Mouse (Mus musculus): ENCODE measurements around the gene Olfr1418. TPM values are rescaled to one million over a fixed set of nuclear protein-coding genes. Genes with fewer than 3 reads are reported as not detected.

Olfr1418 gene
- polyA plus RNA-seq, 1 experiment, result not detected

GRCm38 (mm10) chr19:11817586-11817985 lies 43.3 kb downstream of the Olfr1418 start:
- TF ChIP-seq MAX (IDR thresholded peaks at IDR 0.05; ENCODE audit: low read depth) (no peak), POLR2AphosphoS2 (IDR thresholded peaks at IDR 0.05; ENCODE audit: insufficient read length, low read depth) (no peak), TCF12 (IDR thresholded peaks at IDR 0.05; ENCODE audit: insufficient read depth, poor library complexity, severe bottlenecking) (no peak), SRF (IDR thresholded peaks at IDR 0.05; ENCODE audit: control insufficient read depth, insufficient read length, low read depth) (no peak), E2F4 (IDR thresholded peaks at IDR 0.05; ENCODE audit: insufficient read depth) (no peak), POLR2A (IDR thresholded peaks at IDR 0.05; ENCODE audit: insufficient read length, low read depth) (no peak), USF1 (IDR thresholded peaks at IDR 0.05; ENCODE audit: low read depth) (no peak), MYOD1 (IDR thresholded peaks at IDR 0.05; ENCODE audit: control insufficient read depth in 1 of 3, insufficient read length in 2 of 3, low read depth in 2 of 3) (no peak), TCF3 (IDR thresholded peaks at IDR 0.05; ENCODE audit: insufficient read length, low read depth) (no peak), CEBPB (IDR thresholded peaks at IDR 0.05; ENCODE audit: insufficient read depth, poor library complexity, severe bottlenecking) (no peak)
- peak overlapping the region; percentile 73 for H3K4me2 ChIP-seq (ENCODE audit: low read depth)
- no peaks in the 10 kb centered on the region for H3K27me3 ChIP-seq (ENCODE audit: control insufficient read depth, insufficient read depth, insufficient read length)
- no peaks in the 10 kb centered on the region for H3K79me2 ChIP-seq (ENCODE audit: control insufficient read depth, insufficient read depth)
- H3ac ChIP-seq (ENCODE audit: control insufficient read depth, insufficient read length), result no peak overlapping the region
- no peaks in the 10 kb centered on the region for H3K36me3 ChIP-seq (ENCODE audit: control insufficient read depth, insufficient read depth)
- peak overlapping the region; percentile 39 for H3K4me3 ChIP-seq

- Histone ChIP-seq H3K4me3 (no peak overlapping the region), H3K27me3 (ENCODE audit: control insufficient read depth, insufficient read depth, insufficient read length) (no peaks in the 10 kb centered on the region), H3ac (ENCODE audit: control insufficient read depth, insufficient read length) (no peak overlapping the region), H3K4me2 (ENCODE audit: low read depth) (no peak overlapping the region), H3K36me3 (ENCODE audit: control insufficient read depth, insufficient read depth) (no peaks in the 10 kb centered on the region), H3K79me2 (ENCODE audit: control insufficient read depth, insufficient read depth) (no peaks in the 10 kb centered on the region)
- TF ChIP-seq CEBPB (IDR thresholded peaks at IDR 0.05; ENCODE audit: insufficient read depth, poor library complexity, severe bottlenecking) (no peak), SRF (IDR thresholded peaks at IDR 0.05; ENCODE audit: control insufficient read depth, insufficient read length, low read depth) (no peak), REST (IDR thresholded peaks at IDR 0.05; ENCODE audit: insufficient read depth, insufficient read length) (no peak), E2F4 (IDR thresholded peaks at IDR 0.05; ENCODE audit: insufficient read depth) (no peak), POLR2A (IDR thresholded peaks at IDR 0.05; ENCODE audit: insufficient read length, low read depth) (no peak), MYOD1 (IDR thresholded peaks at IDR 0.05; ENCODE audit: control insufficient read depth in 1 of 3, insufficient read length in 2 of 3, low read depth in 2 of 3) (no peak), TCF3 (IDR thresholded peaks at IDR 0.05; ENCODE audit: insufficient read length, low read depth) (no peak), TCF12 (IDR thresholded peaks at IDR 0.05; ENCODE audit: insufficient read depth, poor library complexity, severe bottlenecking) (no peak), MYOG (IDR thresholded peaks at IDR 0.05; ENCODE audit: control insufficient read depth in 1 of 3, insufficient read depth in 1 of 3, insufficient read length in 2 of 3, low read depth in 2 of 3) (no peak), POLR2AphosphoS2 (IDR thresholded peaks at IDR 0.05; ENCODE audit: insufficient read length, low read depth) (no peak), MAX (IDR thresholded peaks at IDR 0.05; ENCODE audit: low read depth) (no peak), USF1 (IDR thresholded peaks at IDR 0.05; ENCODE audit: low read depth) (no peak)
Measured at GRCm38 (mm10) chr19:11816706-11817105, 44.2 kb downstream of the Olfr1418 start.

DNA sequence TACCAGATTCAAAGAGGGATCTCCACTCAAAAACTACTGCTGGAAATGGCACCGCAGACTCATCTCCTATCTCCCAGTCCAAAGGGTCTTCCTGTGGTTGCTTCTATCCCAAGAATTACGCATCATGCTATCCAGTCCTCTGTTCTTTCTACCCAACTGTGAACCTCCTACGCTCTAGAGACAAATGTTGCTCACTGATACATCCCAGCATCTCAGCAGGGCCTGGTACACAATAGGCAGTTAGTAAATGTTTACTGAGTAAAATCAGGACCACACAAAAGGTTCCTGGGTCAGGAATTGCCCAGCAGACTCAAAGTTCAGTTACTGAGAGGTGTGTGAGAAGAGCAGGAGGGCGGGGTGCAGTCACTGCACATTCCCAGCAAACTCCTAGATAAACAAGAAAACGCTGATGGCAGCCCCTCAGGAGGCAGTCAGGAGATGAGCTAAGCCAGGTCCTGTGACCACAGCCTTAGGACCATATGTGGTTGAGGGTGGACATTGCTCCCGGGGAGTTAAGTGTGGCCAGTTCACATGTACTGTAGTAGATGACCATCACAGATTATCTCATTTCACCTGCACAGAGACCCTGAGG lies 46.0 kb downstream of the Olfr1418 start:
- TF ChIP-seq MYOD1 (IDR thresholded peaks at IDR 0.05; ENCODE audit: control insufficient read depth in 1 of 3, insufficient read length in 2 of 3, low read depth in 2 of 3), result no peak
- TF ChIP-seq POLR2AphosphoS2 (IDR thresholded peaks at IDR 0.05; ENCODE audit: insufficient read length, low read depth), result no peak
- TF ChIP-seq CEBPB (IDR thresholded peaks at IDR 0.05; ENCODE audit: insufficient read depth, poor library complexity, severe bottlenecking), result no peak
- TF ChIP-seq E2F4 (IDR thresholded peaks at IDR 0.05; ENCODE audit: insufficient read depth), result no peak
- TF ChIP-seq TCF12 (IDR thresholded peaks at IDR 0.05; ENCODE audit: insufficient read depth, poor library complexity, severe bottlenecking), result no peak
- no peak for TF ChIP-seq SRF (IDR thresholded peaks at IDR 0.05; ENCODE audit: control insufficient read depth, insufficient read length, low read depth)
- TF ChIP-seq MYOG (IDR thresholded peaks at IDR 0.05; ENCODE audit: control insufficient read depth in 1 of 3, insufficient read depth in 1 of 3, insufficient read length in 2 of 3, low read depth in 2 of 3), result no peak
- TF ChIP-seq MAX (IDR thresholded peaks at IDR 0.05; ENCODE audit: low read depth), result no peak
- no peak for TF ChIP-seq USF1 (IDR thresholded peaks at IDR 0.05; ENCODE audit: low read depth)
- no peak for TF ChIP-seq REST (IDR thresholded peaks at IDR 0.05; ENCODE audit: insufficient read depth, insufficient read length)
- TF ChIP-seq TCF3 (IDR thresholded peaks at IDR 0.05; ENCODE audit: insufficient read length, low read depth), result no peak
- TF ChIP-seq POLR2A (IDR thresholded peaks at IDR 0.05; ENCODE audit: insufficient read length, low read depth), result no peak
- H3K36me3 ChIP-seq (ENCODE audit: control insufficient read depth, insufficient read depth), result no peaks in the 10 kb centered on the region
- no peaks in the 10 kb centered on the region for H3K27me3 ChIP-seq (ENCODE audit: control insufficient read depth, insufficient read depth, insufficient read length)
- no peak overlapping the region for H3K4me2 ChIP-seq (ENCODE audit: low read depth)
- H3ac ChIP-seq (ENCODE audit: control insufficient read depth, insufficient read length), result no peak overlapping the region
- H3K4me3 ChIP-seq, result no peak overlapping the region
- H3K79me2 ChIP-seq (ENCODE audit: control insufficient read depth, insufficient read depth), result no peaks in the 10 kb centered on the region

DNA sequence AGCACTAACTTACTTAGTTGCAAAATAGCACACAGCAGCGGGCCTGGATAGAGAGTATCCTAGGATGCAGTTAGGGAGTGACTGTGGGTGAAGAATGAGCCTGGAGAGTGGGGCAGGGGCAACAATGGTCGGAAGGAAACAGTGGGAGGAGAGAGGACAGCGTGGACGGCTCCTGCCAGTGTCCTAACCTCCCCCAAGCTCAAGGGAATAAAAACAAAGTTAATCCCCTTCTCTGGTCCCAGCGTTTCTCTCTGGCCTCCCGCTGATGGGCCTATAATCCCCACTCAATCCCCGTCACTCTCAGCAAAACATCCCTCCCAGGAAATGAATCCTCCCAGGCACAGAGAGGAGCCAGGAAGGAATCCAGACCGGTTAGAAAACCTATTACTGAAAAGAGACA lies 47.2 kb downstream of the Olfr1418 start:
- Histone ChIP-seq H3K27me3 (ENCODE audit: control insufficient read depth, insufficient read depth, insufficient read length) (no peaks in the 10 kb centered on the region), H3K4me3 (no peak overlapping the region), H3K79me2 (ENCODE audit: control insufficient read depth, insufficient read depth) (no peaks in the 10 kb centered on the region), H3K36me3 (ENCODE audit: control insufficient read depth, insufficient read depth) (no peaks in the 10 kb centered on the region), H3K4me2 (ENCODE audit: low read depth) (no peak overlapping the region), H3ac (ENCODE audit: control insufficient read depth, insufficient read length) (no peak overlapping the region)
- no peak for TF ChIP-seq E2F4 (IDR thresholded peaks at IDR 0.05; ENCODE audit: insufficient read depth)
- no peak for TF ChIP-seq CEBPB (IDR thresholded peaks at IDR 0.05; ENCODE audit: insufficient read depth, poor library complexity, severe bottlenecking)
- TF ChIP-seq TCF3 (IDR thresholded peaks at IDR 0.05; ENCODE audit: insufficient read length, low read depth), result no peak
- TF ChIP-seq MAX (IDR thresholded peaks at IDR 0.05; ENCODE audit: low read depth), result no peak
- TF ChIP-seq TCF12 (IDR thresholded peaks at IDR 0.05; ENCODE audit: insufficient read depth, poor library complexity, severe bottlenecking), result no peak
- TF ChIP-seq POLR2A (IDR thresholded peaks at IDR 0.05; ENCODE audit: insufficient read length, low read depth), result no peak
- TF ChIP-seq MYOG (IDR thresholded peaks at IDR 0.05; ENCODE audit: control insufficient read depth in 1 of 3, insufficient read depth in 1 of 3, insufficient read length in 2 of 3, low read depth in 2 of 3), result no peak
- no peak for TF ChIP-seq MYOD1 (IDR thresholded peaks at IDR 0.05; ENCODE audit: control insufficient read depth in 1 of 3, insufficient read length in 2 of 3, low read depth in 2 of 3)
- TF ChIP-seq USF1 (IDR thresholded peaks at IDR 0.05; ENCODE audit: low read depth), result no peak
- no peak for TF ChIP-seq REST (IDR thresholded peaks at IDR 0.05; ENCODE audit: insufficient read depth, insufficient read length)
- TF ChIP-seq POLR2AphosphoS2 (IDR thresholded peaks at IDR 0.05; ENCODE audit: insufficient read length, low read depth), result no peak
- TF ChIP-seq SRF (IDR thresholded peaks at IDR 0.05; ENCODE audit: control insufficient read depth, insufficient read length, low read depth), result no peak
